Mouse (Mus musculus): Measurements from ENCODE around the gene Dll4. TPM values are rescaled to one million over a fixed set of nuclear protein-coding genes. Genes with fewer than 3 reads are reported as not detected.

The Dll4 gene
- total and polyA plus RNA-seq, 3 experiments, result 0.18 TPM; not detected in 2

DNA sequence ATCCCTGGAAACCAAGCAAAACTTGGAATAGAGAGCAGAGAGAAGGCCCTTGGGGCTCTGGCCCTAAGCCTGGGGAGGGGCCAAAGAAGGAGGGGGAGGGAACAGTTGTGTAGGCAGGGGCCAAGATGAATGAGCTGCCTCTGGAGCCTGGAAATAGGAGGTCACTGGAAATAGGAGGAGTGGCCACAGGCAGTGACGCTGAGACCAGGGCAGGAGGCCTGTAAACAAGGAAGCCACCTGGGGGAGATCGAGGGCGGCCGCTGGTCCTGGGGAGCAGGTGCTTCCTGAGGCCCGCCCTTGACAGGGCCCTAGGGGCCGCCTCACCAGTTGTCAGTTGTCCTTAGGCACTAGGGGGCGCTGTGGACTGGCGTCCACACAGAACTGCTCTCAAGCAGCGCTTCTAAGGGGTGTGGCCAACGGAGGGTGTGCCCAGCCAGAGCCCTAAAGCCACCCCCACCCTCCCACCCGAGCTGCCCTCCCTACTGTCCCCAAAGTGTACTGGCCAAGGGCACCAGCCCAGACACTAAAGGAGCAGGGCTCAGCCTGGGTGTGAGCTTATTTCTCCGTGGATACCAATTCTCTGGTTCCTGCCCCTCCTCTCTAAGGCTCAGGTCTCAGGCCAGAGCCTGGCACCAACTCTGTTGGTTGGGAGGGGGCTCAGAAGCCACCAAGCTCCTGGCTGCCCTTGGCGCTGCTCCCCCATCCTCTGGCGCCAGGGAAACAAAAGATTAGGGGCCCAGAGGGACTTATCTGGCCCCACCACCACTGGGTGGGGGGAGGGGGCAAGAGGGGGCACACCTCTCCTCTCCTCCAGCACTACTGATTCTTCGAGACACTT lies 25.4 kb upstream of the Dll4 start:
- Histone ChIP-seq H3K9me3 (replicated peaks; ENCODE audit: insufficient read depth, low read length) (no peaks in the 10 kb centered on the region), H3K36me3 (ENCODE audit: control insufficient read depth in 1 of 2, insufficient read depth in 2 of 2, low read length in 2 of 2) (peaks cover 5 to 18% of the 10 kb centered on the region in 2 experiments; a peak in 3 of 4 replicates), H3K9ac (ENCODE audit: control insufficient read depth, low read depth, low read length, poor library complexity, severe bottlenecking) (peak overlapping the region; percentile 44), H3K79me2 (ENCODE audit: control insufficient read depth, insufficient read depth, low read length, poor library complexity) (peaks cover 1% of the 10 kb centered on the region; the same call in 1 of the 2 replicates), H3K27me3 (ENCODE audit: control insufficient read depth in 1 of 2, insufficient read depth in 2 of 2, low read length in 2 of 2) (no peaks in the 10 kb centered on the region), H3K4me3 (ENCODE audit: control insufficient read depth in 1 of 2, insufficient read depth in 1 of 2, low read depth in 2 of 2, low read length in 2 of 2) (peak overlapping the region; percentile 17 to 38; a peak in 3 of 4 replicates), H3K4me1 (ENCODE audit: control insufficient read depth in 1 of 2, insufficient read depth in 2 of 2, low read length in 2 of 2) (peaks cover 8 to 21% of the 10 kb centered on the region in 2 experiments; a peak in 3 of 4 replicates), H3K27ac (ENCODE audit: control insufficient read depth, low read depth, low read length) (no peak overlapping the region)
- peak; percentile 91 for DNase-seq (ENCODE audit: low read depth, low spot score)
- TF ChIP-seq ZNF384 (IDR thresholded peaks at IDR 0.05; ENCODE audit: low read depth, low read length) (0 out of 2 replicates have a peak, but pooled peaks have one; percentile 11), KAT2A (conservative IDR thresholded peaks at IDR 0.05; ENCODE audit: low read depth, low read length) (no peak), RAD21 (IDR thresholded peaks at IDR 0.05; ENCODE audit: low read depth, low read length) (peak; percentile 75), SMC3 (IDR thresholded peaks at IDR 0.05; ENCODE audit: low read depth, low read length) (peak; percentile 71), POLR2AphosphoS2 (IDR thresholded peaks at IDR 0.05; ENCODE audit: low read length) (no peak), CTCF (IDR thresholded peaks at IDR 0.05 in 2 of 3, conservative IDR thresholded peaks at IDR 0.05 in 1 of 3; ENCODE audit: control insufficient read depth in 1 of 3, insufficient read depth in 1 of 3, low read depth in 2 of 3, low read length in 3 of 3, poor library complexity in 1 of 3, severe bottlenecking in 1 of 3) (peak; percentile 68 to 92 (median 85); a peak in 5 of 6 replicates), TCF12 (IDR thresholded peaks at IDR 0.05; ENCODE audit: low read depth, low read length) (peak; percentile 62), ELF1 (IDR thresholded peaks at IDR 0.05; ENCODE audit: low read depth, low read length) (peak; percentile 40; the same call in 1 of the 2 replicates), MAZ (IDR thresholded peaks at IDR 0.05; ENCODE audit: low read depth, low read length) (peak; percentile 30; the same call in 1 of the 2 replicates), ZKSCAN1 (IDR thresholded peaks at IDR 0.05; ENCODE audit: low read depth, low read length) (no peak), MAFK (IDR thresholded peaks at IDR 0.05; ENCODE audit: borderline replicate concordance, low read depth, low read length) (no peak), ZC3H11A (IDR thresholded peaks at IDR 0.05; ENCODE audit: low read depth, low read length) (peak; percentile 57), ETS1 (IDR thresholded peaks at IDR 0.05; ENCODE audit: low read depth, low read length) (no peak), EP300 (IDR thresholded peaks at IDR 0.05; ENCODE audit: low read depth in 1 of 2, low read length in 2 of 2) (peak in 1 of 2 experiments; percentile 63; a peak in 2 of 4 replicates), TAL1 (IDR thresholded peaks at IDR 0.05; ENCODE audit: low read length) (peak; percentile 46; the same call in 1 of the 2 replicates), JUND (IDR thresholded peaks at IDR 0.05; ENCODE audit: low read depth, low read length) (no peak)

DNA sequence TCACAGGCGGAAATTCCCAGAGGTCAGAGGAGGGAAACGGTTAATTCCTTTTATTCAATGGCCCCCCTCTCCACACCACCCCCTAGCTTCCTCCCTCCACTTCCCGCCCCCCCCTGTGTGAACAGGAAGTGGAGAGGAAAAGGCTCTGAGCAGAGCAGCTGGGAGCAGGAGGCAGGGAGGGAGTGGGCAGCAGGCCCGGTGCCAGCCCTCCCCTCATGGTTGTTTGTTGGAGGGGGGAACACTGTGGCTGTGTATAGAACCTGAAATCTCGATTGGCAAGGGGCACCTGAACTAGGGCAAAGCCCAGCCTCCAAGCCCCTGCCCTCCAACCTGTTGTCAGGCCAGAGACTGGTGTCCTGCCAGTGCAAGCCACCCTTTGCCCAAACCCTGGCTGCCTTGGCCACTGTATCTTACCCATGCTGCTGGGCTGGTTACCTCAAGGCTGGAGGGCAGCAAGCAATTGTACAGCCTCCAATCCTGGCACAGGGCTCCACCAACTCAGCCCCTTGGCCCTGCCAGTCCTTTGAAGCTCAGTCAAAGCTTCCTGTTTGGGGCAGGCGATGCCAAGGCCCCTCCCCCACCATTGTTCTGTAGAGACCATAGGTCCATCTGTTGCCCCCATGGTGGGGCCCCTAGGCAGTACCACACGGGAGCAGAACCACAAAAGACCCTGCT lies 24.6 kb upstream of the Dll4 start:
- no peak for DNase-seq (ENCODE audit: low read depth, low spot score)
- Histone ChIP-seq H3K4me1 (ENCODE audit: control insufficient read depth in 1 of 2, insufficient read depth in 2 of 2, low read length in 2 of 2) (peaks cover 8 to 21% of the 10 kb centered on the region in 2 experiments; a peak in 3 of 4 replicates), H3K9me3 (replicated peaks; ENCODE audit: insufficient read depth, low read length) (no peaks in the 10 kb centered on the region), H3K79me2 (ENCODE audit: control insufficient read depth, insufficient read depth, low read length, poor library complexity) (peaks cover 1% of the 10 kb centered on the region; the same call in 1 of the 2 replicates), H3K27me3 (ENCODE audit: control insufficient read depth in 1 of 2, insufficient read depth in 2 of 2, low read length in 2 of 2) (no peaks in the 10 kb centered on the region), H3K36me3 (ENCODE audit: control insufficient read depth in 1 of 2, insufficient read depth in 2 of 2, low read length in 2 of 2) (peaks cover 4 to 18% of the 10 kb centered on the region in 2 experiments; a peak in 3 of 4 replicates), H3K9ac (ENCODE audit: control insufficient read depth, low read depth, low read length, poor library complexity, severe bottlenecking) (no peak overlapping the region; the same call in 1 of the 2 replicates), H3K27ac (ENCODE audit: control insufficient read depth, low read depth, low read length) (no peak overlapping the region), H3K4me3 (ENCODE audit: control insufficient read depth in 1 of 2, insufficient read depth in 1 of 2, low read depth in 2 of 2, low read length in 2 of 2) (no peak overlapping the region)
- no peak for TF ChIP-seq ZNF384 (IDR thresholded peaks at IDR 0.05; ENCODE audit: low read depth, low read length)
- TF ChIP-seq KAT2A (conservative IDR thresholded peaks at IDR 0.05; ENCODE audit: low read depth, low read length), result no peak
- no peak for TF ChIP-seq EP300 (IDR thresholded peaks at IDR 0.05; ENCODE audit: low read depth in 1 of 2, low read length in 2 of 2)
- no peak for TF ChIP-seq TBP (IDR thresholded peaks at IDR 0.05; ENCODE audit: low read depth, low read length)
- TF ChIP-seq SMC3 (IDR thresholded peaks at IDR 0.05; ENCODE audit: low read depth, low read length), result no peak
- TF ChIP-seq ZMIZ1 (IDR thresholded peaks at IDR 0.05; ENCODE audit: low read depth, low read length), result no peak
- TF ChIP-seq MYB (IDR thresholded peaks at IDR 0.05; ENCODE audit: low read depth, low read length), result no peak
- no peak for TF ChIP-seq SIN3A (IDR thresholded peaks at IDR 0.05; ENCODE audit: low read length)
- TF ChIP-seq CHD2 (IDR thresholded peaks at IDR 0.05; ENCODE audit: low read length), result no peak
- TF ChIP-seq GATA1 (IDR thresholded peaks at IDR 0.05; ENCODE audit: low read depth, low read length), result no peak
- TF ChIP-seq TCF12 (IDR thresholded peaks at IDR 0.05; ENCODE audit: low read depth, low read length), result no peak
- TF ChIP-seq POLR2AphosphoS5 (IDR thresholded peaks at IDR 0.05; ENCODE audit: borderline replicate concordance, low read depth, low read length), result no peak
- TF ChIP-seq USF2 (IDR thresholded peaks at IDR 0.05; ENCODE audit: borderline replicate concordance in 1 of 2, insufficient read depth in 1 of 2, low read depth in 1 of 2, low read length in 2 of 2), result no peak

Data from MEL (cell line).